Mouse (Mus musculus) 3134 (cell line): ENCODE measurements around the gene Dnase2a.
A peak's percentile ranks its signal among the peaks of the same experiment; 100 is the strongest.

Experiments used
- DNase-seq: peaks from one replicate; pipeline ENCODE4 v3.0.0-alpha.2; 2011; ENCODE audit warnings: low spot score; ENCODE audit not compliant: insufficient read length; ENCODE audit errors: extremely low read depth

The Dnase2a gene

GRCm38 (mm10) chr8:84969241-84970134 is 61.1 kb downstream of the Dnase2a start, which contains the start of the genes Gm49661, Prdx2 and Rnaseh2a:
Gene Gm49661 (minus strand): TSS chr8:84969433.
Gene Prdx2 (plus strand): TSS chr8:84969587.
Gene Rnaseh2a (minus strand): TSS chr8:84969767.
- peak; percentile 80 for DNase-seq

GRCm38 (mm10) chr8:84970135-84970790 is 61.9 kb downstream of the Dnase2a start:
- no peak for DNase-seq

DNA sequence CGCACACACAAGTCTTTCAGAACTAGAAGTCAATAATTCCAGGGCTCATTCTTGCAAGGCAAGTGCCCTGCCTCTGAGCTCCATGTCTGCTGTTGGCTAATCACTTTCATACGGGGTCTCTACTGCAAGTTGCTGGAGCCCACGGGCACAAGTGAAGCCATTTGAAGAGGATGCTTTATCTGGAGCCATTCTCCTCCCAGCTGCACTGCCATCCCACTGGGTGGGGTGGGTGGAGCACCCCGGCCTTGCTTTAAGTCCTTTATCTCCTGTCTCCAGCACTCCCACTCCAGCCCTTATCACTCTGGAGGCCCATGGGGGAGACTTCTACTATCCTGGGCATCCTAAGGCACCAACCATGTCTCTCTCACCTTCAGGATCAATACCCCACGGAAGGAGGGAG is 62.6 kb downstream of the Dnase2a start:
- DNase-seq: no peak
